7 mouse cellular contexts compared by ENCODE assay signal in genomic region chr9:62987824-62988223, GRCm38 (mm10). TPM values are rescaled to one million over a fixed set of nuclear protein-coding genes. Genes with fewer than 3 reads are reported as not detected.
DNase-seq lines count a peak whose midpoint lies in the region; ATAC-seq and TF ChIP-seq lines count a peak whose summit lies in the region.

Pias1 (minus strand) TSS chr9:62987924.

- H3K27me3 ChIP-seq in G1E (ENCODE audit: insufficient read depth, low read length) = peaks cover 12% of the 10 kb centered on the region
- H3K27me3 ChIP-seq in forebrain, embryonic 15.5 days = no peaks in the 10 kb centered on the region
- no peaks in the 10 kb centered on the region for H3K27me3 ChIP-seq in hindbrain, embryonic 10.5 days (ENCODE audit: insufficient read depth, poor library complexity, severe bottlenecking)
- no peaks in the 10 kb centered on the region for H3K27me3 ChIP-seq in liver, embryonic 13.5 days

- no peak within 1 kb of the TSS for H3K27ac ChIP-seq in forebrain, embryonic 15.5 days (replicated peaks)
- H3K27ac ChIP-seq in hindbrain, embryonic 10.5 days = no peak within 1 kb of the TSS
- no peak within 1 kb of the TSS for H3K27ac ChIP-seq in liver, embryonic 13.5 days

- peaks cover 8% of the 10 kb centered on the region; the same call in 1 of the 2 replicates for H3K4me1 ChIP-seq in G1E (ENCODE audit: insufficient read depth, low read depth, low read length)
- no peaks in the 10 kb centered on the region for H3K4me1 ChIP-seq in forebrain, embryonic 15.5 days
- H3K4me1 ChIP-seq in hindbrain, embryonic 10.5 days (replicated peaks) = no peaks in the 10 kb centered on the region
- no peaks in the 10 kb centered on the region for H3K4me1 ChIP-seq in liver, embryonic 13.5 days (replicated peaks)

- no peak for TF ChIP-seq CTCF in G1E (IDR thresholded peaks at IDR 0.05; ENCODE audit: low read depth, low read length)

- no peak within 1 kb of the TSS for H3K4me2 ChIP-seq in forebrain, embryonic 15.5 days (replicated peaks)
- H3K4me2 ChIP-seq in liver, embryonic 13.5 days = no peak within 1 kb of the TSS

- WGBS in forebrain, embryonic 15.5 days = 86% methylated on average over 5 of the region's 5 CpGs
- 83% methylated on average over 5 of the region's 5 CpGs for WGBS in hindbrain, embryonic 10.5 days
- 61% methylated on average over 5 of the region's 5 CpGs for WGBS in liver, embryonic 13.5 days (ENCODE audit: insufficient replicate concordance)

- no peaks in the 10 kb centered on the region for H3K36me3 ChIP-seq in G1E (replicated peaks)
- H3K36me3 ChIP-seq in forebrain, embryonic 15.5 days = no peaks in the 10 kb centered on the region
- H3K36me3 ChIP-seq in hindbrain, embryonic 10.5 days = no peaks in the 10 kb centered on the region
- H3K36me3 ChIP-seq in liver, embryonic 13.5 days = no peaks in the 10 kb centered on the region

- no peak for DNase-seq in G1E (ENCODE audit: low spot score)
- no peak for DNase-seq in hindbrain, embryonic 10.5 days (ENCODE audit: low spot score)
- no peak for DNase-seq in liver, embryonic 13.5 days
- DNase-seq in cerebellum, adult 9-11 months = no peak
- DNase-seq in thymus, postnatal 36 days = no peak

- H3K9ac ChIP-seq in forebrain, embryonic 15.5 days (replicated peaks) = no peak within 1 kb of the TSS
- no peak within 1 kb of the TSS for H3K9ac ChIP-seq in liver, embryonic 13.5 days

- no peak within 1 kb of the TSS for H3K4me3 ChIP-seq in G1E (ENCODE audit: low read depth, low read length)
- no peak within 1 kb of the TSS for H3K4me3 ChIP-seq in forebrain, embryonic 15.5 days
- H3K4me3 ChIP-seq in hindbrain, embryonic 10.5 days = no peak within 1 kb of the TSS
- H3K4me3 ChIP-seq in liver, embryonic 13.5 days (replicated peaks) = no peak within 1 kb of the TSS

- ATAC-seq in CD4-positive, CD25-positive, alpha-beta regulatory T cell, adult 4 months = no peak
- ATAC-seq in G1E (ENCODE audit: extremely low read depth, insufficient number of reproducible peaks, low FRiP score, poor library complexity, severe bottlenecking) = no peak
- ATAC-seq in forebrain, embryonic 15.5 days (replicated peaks) = no peak
- no peak for ATAC-seq in liver, embryonic 13.5 days (ENCODE audit: low read depth)

- no peaks in the 10 kb centered on the region for H3K9me3 ChIP-seq in G1E (replicated peaks)
- H3K9me3 ChIP-seq in forebrain, embryonic 15.5 days = no peaks in the 10 kb centered on the region
- H3K9me3 ChIP-seq in hindbrain, embryonic 10.5 days = no peaks in the 10 kb centered on the region
- H3K9me3 ChIP-seq in liver, embryonic 13.5 days (replicated peaks) = no peaks in the 10 kb centered on the region

RNA-seq across cellular contexts. Expression of gene Pias1, which starts in this region (rescaled TPM):
- polyA plus RNA-seq in CD4-positive, CD25-positive, alpha-beta regulatory T cell, adult 4 months (2017; shearing (Covaris generic)) = 100 to 1,000 TPM; 160 to 181 TPM
- total RNA-seq in G1E (2014; fragmentation: Nextera tagmentation) = 125 and 136 TPM in 2 replicates
- 45.8 and 51.6 TPM in 2 replicates for total RNA-seq in G1E (2017)
- 1.2 and 1.5 TPM in 2 replicates for polyA plus RNA-seq in G1E (2012)
- polyA plus RNA-seq in forebrain, embryonic 15.5 days (2015; fragmentation: Nextera tagmentation; extraction: Ambion mirVana) = 58.7 and 65.3 TPM in 2 replicates
- 56.7 and 57.4 TPM in 2 replicates for polyA plus RNA-seq in hindbrain, embryonic 10.5 days (2016; fragmentation: Nextera tagmentation; extraction: Ambion mirVana)
- polyA plus RNA-seq in liver, embryonic 13.5 days (2015; fragmentation: Nextera tagmentation; extraction: Ambion mirVana) = 25.6 and 30.6 TPM in 2 replicates

Comparison
In these comparisons a context has a peak if more than half of its experiments do, and no peak if none do; other contexts are left out.
1. RNA of gene Pias1 (polyA plus RNA-seq): 160 to 181 TPM in CD4-positive, CD25-positive, alpha-beta regulatory T cell, adult 4 months, 58.7 to 65.3 TPM in forebrain, embryonic 15.5 days, 56.7 to 57.4 TPM in hindbrain, embryonic 10.5 days and 25.6 to 30.6 TPM in liver, embryonic 13.5 days; 1.2 to 1.5 TPM in G1E; every median in the first group is over 10 times any median in the second.